Mouse (Mus musculus) gastrocnemius, postnatal 14 days (tissue): ENCODE measurements at regions not wholly inside any gene's neighbourhood (a gene's known extent, or its start where the extent isn't known, plus 50 kb on each side); places are given as distances from the start of the nearest gene placed in this dataset.

Experiments used
- DNase-seq: peaks from one replicate; pipeline ENCODE4 v3.0.0; 2021; ENCODE audit warnings: mixed read lengths
- intact Hi-C: fragments of 180-260 bp; cut with DNase I; formaldehyde crosslinking; loops from one replicate; pipeline ENCODE4 v1.15.1; 2025; ENCODE audit warnings: low total_unique reads

DNA sequence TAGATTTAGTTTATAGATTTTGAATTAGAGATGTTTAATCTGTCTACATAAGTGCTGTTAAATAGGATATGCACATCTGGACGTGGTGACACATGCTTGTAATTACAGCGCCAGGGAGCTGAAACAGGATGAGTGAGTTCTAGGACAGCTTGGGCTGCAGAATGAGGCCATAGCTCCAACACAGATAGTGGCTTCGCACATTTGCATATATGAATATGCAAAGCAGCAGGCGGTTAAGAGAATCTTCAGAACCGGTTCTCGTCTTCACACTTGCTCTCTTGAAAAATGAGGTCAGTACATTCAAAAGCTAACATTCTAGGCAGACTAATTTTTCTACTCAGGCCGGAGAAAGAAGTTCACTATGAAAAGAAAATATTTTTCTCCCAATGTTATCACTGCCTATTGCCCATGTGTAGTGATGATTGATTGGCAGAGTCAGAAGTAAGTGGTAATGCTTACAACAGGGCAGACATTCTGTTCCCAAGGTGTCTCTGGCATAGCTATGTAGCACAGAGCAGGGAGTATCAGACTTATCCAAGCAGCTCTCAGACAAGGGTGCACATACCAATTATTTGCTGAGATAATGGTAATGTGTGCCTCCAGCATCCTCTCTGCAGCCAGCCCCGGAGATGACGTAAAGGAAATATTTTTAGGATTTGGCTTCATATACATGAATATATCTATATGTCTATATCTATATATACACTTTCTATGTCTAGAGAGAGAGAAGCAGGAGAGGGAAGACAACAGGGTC lies 178.4 kb downstream of the Sox2 start:
- DNase-seq, result no peak
- intact Hi-C loops, result no loop called here

DNA sequence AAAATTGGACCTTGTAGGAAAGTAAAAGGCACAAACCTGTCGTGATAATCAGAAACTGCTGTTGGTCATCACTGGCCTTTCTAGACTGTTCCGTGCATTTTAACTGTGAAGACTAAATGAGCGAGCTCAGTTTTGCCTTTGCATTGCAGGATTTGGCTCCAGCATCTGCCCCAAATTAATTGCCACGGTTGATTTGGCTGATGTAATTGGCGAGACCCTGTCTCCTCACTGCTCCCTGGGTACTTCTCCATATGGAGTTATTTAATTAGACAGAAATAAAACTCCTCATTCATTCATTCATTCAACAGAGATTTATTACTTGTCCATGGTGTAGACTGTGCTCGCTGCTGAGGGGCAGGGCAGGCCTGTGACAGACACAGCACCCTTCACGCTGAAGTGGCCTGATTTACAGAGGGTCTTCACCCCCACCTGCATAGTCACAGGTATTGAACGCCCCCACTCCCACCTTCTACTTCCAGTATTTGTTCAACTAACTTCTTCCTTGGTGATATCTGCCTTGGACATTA lies 186.6 kb downstream of the Sox2 start:
- no peak for DNase-seq
- intact Hi-C loops, result no loop called here

DNA sequence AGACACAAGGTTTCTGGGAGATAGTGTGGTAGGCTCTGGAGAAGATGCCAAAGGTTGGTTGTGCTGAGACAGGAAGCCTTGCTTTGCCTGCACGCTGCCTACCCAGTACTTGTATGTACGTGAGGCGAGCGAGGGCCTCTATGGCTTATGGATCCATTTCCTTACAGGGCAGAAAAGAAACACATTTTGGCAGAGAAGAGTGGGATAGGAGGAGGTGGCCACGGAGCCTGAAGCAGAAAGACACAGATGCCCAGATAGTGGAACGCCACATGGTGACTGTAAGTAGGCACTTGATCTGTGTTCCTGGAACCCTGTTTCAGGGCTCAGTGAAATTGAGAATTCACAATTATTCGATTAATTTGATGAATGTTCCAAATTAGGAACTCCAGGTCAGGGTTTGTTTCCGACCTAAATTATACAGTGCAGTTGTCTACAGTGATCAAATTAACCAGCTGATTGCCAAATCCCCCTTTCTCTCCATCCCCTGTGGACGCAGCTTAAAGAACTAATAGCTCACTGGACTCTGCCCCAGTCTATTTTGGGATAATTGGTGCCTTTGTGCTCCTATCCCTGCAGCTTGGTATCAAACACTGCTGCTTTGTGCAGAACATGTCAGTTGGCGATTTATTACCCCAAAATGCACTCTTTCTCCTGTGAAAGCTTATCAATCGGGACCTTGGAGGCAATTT lies 187.6 kb downstream of the Sox2 start:
- intact Hi-C loops, result no loop called here
- no peak for DNase-seq

DNA sequence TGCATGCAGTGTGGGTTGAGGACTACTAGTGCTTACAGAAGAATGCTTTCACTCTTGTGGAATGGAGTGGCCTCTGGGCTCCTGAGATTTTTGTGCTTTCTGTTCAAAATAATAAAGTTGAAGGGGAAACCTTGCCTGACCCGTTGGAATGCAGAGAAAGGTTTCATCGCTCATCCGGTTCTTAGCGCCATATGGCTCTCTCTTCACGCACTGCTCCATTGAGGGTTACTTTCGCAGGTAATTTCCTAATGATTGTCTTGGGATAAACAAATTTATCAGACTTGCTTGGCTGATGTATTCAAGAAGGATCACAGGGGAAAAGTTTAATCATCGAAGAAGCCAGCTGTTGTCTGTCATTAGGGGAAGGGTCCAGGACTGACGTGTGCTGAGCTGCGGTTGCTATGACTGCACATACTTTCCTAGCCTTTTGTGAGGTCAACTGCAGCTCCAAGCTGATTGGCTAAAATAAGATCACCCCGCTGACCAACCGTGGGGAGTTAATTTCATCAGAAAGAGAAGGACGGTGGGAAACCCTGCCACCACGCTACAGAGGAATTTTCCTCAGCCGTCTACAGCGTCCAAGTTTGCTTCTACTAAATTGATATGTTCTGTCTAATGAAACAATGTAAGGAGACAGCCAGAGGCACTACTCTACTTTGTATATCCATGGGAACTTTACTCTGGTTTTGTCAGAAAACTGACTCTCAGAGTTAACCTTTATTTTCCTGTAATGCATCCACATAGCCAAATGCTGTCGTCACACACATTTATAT lies 210.9 kb downstream of the Sox2 start:
- intact Hi-C loops, result no loop called here
- no peak for DNase-seq

DNA sequence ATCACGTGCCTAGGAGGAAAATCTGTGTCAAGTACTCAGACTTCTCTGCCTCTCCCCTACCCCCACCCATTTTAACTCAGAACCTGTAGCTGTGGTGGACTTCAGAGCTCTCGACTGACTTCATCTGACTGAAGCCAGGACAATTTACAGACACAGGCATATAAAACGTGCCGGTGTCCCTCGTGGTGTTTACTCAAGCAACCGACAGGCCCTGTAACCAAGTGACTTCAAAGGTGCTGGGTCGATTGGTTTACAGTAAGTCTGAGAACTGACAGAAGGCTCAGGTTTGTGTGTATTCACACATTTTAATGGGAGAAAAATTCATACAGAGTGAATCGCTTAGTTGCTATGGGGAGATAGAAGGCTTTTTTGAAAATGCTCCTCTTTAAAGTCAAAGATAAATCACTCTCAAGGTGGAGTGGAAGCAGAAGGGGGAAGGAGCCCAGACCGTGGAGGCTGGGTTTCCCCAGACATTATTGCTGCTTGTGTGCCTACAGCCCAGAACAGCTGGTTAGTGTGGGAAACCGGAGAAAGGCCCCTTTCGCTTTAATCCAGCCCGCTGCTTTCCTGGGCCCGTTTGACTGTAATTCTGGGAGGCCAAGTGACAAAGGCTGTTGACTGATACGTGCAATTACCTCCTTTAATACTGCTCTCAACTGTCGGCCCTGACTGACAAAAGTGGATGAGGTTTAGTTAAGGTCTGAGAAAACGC lies 218.6 kb downstream of the Sox2 start:
- intact Hi-C loops, result no loop called here
- DNase-seq, result no peak

DNA sequence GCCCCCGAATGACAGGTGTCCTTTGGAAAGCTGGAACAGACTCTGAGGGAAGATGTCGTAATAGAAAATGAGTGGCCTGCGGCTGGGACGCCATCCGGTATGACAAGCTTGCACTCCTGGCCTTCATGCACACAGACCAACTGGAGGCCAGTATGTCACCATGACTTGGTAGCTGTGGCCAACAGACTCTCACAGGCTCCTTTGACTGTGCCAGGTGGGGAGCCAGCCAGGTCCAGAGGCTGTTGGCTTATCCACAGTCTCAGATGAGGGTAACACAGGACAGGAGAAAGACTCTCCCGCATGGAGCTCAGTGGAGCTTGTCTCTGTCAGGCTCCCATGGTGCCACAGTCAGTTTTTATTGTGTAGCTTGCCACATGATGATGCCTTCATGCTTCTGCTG lies 219.7 kb downstream of the Sox2 start:
- DNase-seq, result no peak
- intact Hi-C loops, result no loop called here

DNA sequence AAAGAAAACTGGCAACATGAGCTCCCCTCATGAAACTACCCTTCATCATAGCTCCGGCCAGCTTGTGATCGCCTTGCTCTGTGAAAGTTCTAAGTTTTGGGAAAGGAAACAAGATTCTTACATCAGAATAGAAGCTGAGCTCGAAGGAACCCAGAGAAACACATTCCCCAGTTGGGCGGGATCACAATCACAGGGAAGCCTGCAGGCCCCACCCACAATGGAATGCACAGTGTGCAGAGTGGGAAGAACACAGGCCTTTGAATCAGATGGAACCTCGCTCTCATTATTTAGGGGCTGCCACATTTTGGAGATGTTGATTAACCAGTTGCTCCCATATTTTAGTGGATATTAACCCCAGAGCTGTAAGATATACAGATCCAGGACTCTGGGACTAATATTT lies 234.9 kb downstream of the Sox2 start:
- DNase-seq, result peak; percentile 19
- intact Hi-C loops, result no loop called here

DNA sequence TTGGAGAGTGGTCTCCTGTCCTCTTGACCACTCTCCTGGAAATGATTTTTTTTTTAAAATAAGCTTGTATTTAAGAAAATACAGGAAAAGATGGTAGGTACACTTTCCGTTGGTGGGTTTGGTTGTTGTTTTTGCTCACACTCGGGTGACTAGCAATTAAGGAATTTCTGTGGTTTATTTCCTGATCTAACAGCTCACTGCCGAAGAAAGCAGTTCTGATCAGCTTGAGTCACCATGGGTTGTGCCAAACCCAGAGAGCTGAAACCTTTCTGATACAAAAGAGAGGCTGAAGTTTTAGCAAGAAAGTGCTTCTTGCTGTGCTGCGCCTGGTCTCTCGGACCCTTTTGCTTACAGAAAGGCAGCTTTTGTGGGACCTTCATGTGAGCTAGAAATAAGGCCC lies 243.2 kb downstream of the Sox2 start:
- DNase-seq, result no peak
- intact Hi-C loops, result no loop called here

DNA sequence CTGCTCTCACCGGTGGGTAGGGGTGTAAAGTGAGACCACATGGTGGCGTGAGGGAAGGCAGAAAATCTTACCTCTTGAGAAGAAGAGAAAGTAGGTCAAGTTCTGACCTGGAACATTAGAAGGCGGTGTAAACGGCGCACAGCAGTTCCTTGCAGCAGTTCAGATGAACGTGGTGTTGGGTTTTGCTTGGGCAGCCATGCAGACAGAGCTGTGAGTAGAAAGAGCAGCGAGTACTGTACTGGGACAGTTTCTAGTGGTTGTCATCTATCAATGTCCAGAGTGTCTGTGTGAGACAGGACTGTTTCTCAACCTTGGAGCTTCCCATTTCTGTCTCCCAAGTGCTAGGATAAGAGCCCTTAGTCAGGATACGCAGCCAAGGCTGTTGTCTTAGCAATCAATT lies 252.9 kb downstream of the Sox2 start:
- DNase-seq, result no peak
- intact Hi-C loops, result no loop called here

DNA sequence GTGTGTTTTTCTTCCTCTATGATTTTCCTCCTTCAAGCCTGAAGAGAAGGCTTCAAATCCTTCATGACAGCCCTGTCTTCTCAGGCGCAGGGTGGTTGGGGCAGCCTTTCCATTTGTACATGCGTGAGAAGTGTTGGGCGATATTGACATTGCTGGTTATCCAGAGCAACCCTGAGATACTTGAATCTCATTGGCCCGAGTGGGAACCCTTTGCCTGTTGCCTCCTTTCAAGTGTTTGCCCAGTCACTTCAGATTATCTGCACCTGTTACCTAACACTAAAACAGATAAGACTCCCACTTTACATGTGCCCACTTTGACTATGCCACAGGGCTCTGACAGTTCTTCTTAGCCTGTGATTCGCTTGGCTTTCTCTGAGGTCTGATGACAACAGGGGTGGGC lies 258.3 kb downstream of the Sox2 start:
- intact Hi-C loops, result no loop called here

DNA sequence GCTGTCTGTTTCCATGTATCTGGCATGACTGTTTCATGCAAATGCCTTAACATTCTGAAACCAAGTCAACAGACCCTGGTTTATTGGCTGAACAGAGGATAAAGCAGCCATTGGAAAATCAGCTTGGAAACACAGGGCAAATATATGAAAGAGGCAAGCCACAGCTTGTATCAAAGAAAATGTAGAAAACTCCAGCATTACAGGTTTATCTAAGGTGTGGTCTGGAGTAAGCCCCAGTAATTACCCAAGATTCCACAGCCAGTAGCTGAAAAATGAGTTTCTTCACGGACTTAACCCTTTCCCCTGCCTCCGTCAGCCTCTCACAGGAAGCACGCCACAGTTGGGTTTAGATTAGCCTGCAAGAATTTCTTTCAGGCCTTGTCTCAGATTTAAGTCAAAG lies 259.1 kb downstream of the Sox2 start:
- no peak for DNase-seq
- intact Hi-C loops, result no loop called here

More for the DNA sequence above, 258.3 kb downstream of the Sox2 start:
- DNase-seq, result no peak

DNA sequence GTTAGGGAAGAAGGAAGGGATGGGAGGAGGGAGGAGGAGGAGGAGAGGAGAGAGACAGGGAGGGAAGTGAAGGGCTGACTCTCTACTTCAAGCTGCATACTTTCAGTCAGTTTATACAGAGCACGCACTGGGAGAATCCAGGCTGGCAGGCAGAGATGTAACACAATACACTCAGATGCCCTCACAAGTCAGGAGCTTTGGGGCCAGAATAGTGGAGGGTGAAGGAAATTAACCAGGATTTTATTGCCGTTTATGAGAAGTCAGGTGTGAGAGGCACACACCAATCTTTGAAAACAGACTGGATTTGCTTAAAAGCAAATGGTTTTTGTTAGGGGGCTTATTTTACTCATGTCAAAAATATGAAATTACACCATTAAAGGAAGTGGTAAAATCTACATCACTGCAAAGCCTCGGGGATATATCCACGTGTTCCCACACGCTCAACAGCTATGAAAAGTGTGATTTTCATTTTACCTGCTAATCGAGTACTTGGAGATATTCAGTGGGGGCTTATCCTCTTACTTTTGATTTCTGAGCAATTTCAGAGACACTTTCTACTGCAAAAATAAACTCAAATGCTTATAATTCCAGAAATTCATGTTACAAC lies 268.2 kb downstream of the Sox2 start:
- intact Hi-C loops, result no loop called here
- DNase-seq, result no peak

DNA sequence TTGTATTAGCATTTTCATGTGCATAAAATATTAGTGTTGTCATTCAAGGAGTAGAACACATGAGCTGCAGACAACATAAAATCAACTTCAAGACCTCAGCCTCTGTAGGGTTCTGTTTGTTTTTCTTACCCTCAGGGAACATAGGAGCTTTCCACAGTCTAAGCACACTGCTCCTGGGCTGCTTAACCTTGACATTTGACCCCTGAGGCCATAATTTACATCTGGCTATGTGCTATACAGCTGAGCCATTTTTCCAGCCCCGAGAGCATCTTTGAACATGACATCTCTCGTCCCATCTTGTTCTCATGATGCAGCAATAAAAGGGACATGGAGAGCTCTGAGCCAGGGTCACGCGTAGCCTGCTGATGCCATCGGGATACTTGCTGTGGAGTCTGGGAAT lies 270.3 kb downstream of the Sox2 start:
- intact Hi-C loops, result no loop called here
- no peak for DNase-seq

DNA sequence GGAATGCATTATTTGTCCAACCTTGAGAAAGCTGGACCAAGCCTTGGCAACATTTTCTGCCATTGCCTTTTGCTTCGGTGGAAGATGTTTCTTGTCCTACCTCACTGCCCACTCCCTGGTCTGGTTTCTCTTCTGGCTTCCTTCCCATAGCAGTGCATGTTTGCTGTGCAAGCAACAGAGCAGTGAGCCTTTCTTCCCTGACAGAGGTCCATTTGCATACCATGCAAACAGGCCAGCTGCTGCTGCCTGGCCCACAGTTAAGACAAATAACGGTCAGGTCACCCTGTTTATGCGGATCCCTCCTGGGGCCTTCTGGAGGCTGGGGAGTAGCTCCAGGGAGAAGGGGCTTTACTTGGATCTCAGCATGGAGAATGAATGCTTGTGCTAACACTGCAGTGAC lies 299.7 kb downstream of the Sox2 start:
- intact Hi-C loops, result no loop called here
- DNase-seq, result no peak

DNA sequence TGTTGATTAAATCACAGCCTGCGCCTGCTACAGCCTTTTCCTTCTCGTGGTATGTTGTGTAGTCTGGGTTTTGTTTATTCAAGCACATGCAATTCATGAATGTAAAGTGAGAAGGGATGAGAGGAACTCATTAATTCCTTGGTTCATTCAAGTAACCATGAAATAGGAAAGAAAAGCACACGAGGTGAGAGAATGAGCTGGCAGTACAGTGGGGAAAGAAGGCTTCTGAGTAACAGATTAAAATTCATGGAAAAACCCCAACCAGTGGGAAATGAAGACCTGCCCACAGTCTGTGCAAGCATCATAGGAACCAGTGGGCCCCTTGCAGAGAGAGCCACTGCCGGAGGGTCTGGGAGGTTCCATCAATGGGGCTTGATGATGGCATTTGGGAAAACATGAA lies 306.0 kb downstream of the Sox2 start:
- intact Hi-C loops, result no loop called here
- DNase-seq, result no peak

DNA sequence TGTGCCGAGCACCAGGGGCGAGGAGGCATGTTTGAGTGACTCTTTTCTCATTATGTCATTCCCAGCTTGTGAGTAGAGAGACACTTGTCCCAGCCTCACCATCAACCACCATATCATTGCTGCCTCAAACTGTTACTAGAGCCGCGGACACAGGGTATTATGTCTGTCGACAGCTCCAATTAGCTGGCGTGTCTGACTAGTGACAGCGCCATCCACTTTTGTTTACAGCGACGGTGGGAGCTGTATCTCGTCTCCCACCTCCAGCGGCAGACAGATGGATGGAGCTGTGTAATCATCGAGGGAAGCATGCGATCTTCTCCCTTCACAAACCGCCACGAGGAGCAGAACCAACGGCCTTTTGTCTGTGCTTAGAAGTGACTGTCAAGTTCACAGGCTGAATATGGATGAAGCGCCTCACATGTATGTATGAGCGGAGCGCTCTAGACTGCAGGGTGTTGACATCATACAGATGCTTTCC lies 308.9 kb downstream of the Sox2 start:
- no peak for DNase-seq
- intact Hi-C loops, result no loop called here

DNA sequence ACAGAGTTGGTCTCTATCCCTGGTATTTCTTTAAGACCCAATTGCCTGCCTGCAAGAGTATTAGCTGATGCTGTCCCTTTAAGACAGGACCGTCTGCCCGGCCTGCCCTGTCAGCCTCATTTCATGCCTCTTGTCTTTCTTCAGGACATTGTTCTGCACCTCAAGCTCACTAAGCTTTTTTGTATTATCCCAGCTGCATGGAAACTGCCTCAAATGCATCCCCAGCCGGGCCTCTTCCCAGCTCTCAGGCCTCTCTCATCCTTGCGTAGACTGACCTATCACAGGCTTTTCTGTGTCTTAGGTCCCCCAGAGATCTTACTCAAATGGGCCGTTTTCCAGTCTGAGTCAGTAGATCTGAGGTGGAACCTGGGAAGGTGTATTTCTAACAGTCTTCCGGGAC lies 316.2 kb downstream of the Sox2 start:
- no peak for DNase-seq
- intact Hi-C loops, result no loop called here

DNA sequence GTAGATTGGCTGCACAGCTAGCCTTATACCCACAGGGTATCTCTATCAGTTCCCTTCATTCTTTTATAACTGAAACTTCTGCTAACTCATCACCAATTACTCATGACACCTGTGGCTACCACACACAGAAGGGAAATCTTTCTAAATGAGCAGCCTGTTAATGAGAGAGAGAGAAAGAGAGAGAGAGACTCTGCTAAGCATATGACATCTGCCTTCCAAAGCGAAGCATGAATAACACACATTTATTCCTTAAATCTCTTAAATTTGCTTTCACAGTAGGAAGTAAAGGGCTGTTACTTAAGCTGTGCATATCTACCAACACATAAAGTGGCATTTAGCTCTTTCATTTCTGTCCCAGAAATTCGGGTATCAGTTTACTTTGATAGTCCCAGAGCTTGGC lies 317.7 kb downstream of the Sox2 start:
- no peak for DNase-seq
- intact Hi-C loops, result no loop called here

DNA sequence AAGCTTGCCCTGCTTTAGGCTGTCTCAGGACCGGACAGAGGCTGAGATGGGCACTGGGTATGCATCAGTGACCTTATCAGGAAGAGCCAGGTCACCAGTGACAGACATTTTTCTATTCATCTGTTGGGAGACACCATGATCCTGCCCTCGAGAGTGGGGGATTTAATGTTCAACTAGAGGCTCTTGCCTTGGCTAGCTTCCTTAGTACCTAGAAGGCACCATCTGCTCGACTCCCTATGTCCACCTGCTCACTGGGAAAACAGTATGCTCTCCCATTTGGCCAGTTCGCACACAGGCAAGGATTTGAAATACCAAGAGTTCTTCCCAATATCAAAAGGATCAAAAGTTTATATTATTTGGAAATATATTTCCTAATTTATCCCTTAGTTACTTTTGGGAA lies 321.3 kb downstream of the Sox2 start:
- no peak for DNase-seq
- intact Hi-C loops, result no loop called here
